Mouse (Mus musculus) cerebellum, adult 2 months (tissue): Measurements from ENCODE around the gene Mroh2a. TPM values are rescaled to one million over a fixed set of nuclear protein-coding genes. Genes with fewer than 3 reads are reported as not detected.
A peak's percentile ranks its signal among the peaks of the same experiment; 100 is the strongest.

Experiments used
- DNase-seq, 2 experiments: peaks; one replicate each; pipeline ENCODE4 v3.0.0; 2021
- H3K27ac ChIP-seq: fragments of 200-500 bp; 2 replicates; pipeline ENCODE4 v1.5.1; 2012; ENCODE audit warnings: low read length, control low read depth, inconsistent platforms; ENCODE audit not compliant: insufficient read depth
- H3K27me3 ChIP-seq: fragments of 200-500 bp; 2 replicates; pipeline ENCODE4 v1.6.1; 2012; ENCODE audit warnings: inconsistent platforms, mild to moderate bottlenecking, low read length, moderate library complexity; ENCODE audit not compliant: control insufficient read depth, insufficient read depth
- H3K4me1 ChIP-seq: fragments of 200-500 bp; 2 replicates; pipeline ENCODE4 v1.6.1; 2011; ENCODE audit warnings: low read length; ENCODE audit not compliant: control insufficient read depth, insufficient read depth
- H3K4me3 ChIP-seq: fragments of 200-500 bp; replicated peaks from 2 replicates; pipeline ENCODE3; 2011; ENCODE audit warnings: mild to moderate bottlenecking, low read depth, low read length, control low read depth; ENCODE audit not compliant: insufficient read depth
- CTCF ChIP-seq: fragments of 200-500 bp; IDR thresholded peaks from 2 replicates; pipeline ENCODE4 v1.5.1; 2011; ENCODE audit warnings: low read depth, mild to moderate bottlenecking, control low read depth, low read length, moderate library complexity, borderline replicate concordance; ENCODE audit not compliant: insufficient read depth
- POLR2A ChIP-seq: fragments of 200-500 bp; IDR thresholded peaks from 2 replicates; pipeline ENCODE4 v1.6.1; 2011; ENCODE audit warnings: low read length, control low read depth, borderline replicate concordance; ENCODE audit not compliant: insufficient read depth
- WGBS: fragments of 180-500 bp; shearing (Covaris S2); methylation state at CpG from one replicate; pipeline ENCODE4 v1.1.7; 2018; 5-methylcytosine and 5-hydroxymethylcytosine counted together
- polyA plus RNA-seq: library from polyadenylated mRNA; depleted of rRNA; stranded (reverse); fragments of >200 nt; gene quantifications from 2 replicates; pipeline ENCODE4 v1.2.3, GENCODE M21; 2012

Gene Mroh2a
- polyA plus RNA-seq, 1 experiment, result 0.25 TPM

- no peak for DNase-seq
These were observed 72.8 kb downstream of the Mroh2a start for GRCm38 (mm10) chr1:88299529-88299945.

DNA sequence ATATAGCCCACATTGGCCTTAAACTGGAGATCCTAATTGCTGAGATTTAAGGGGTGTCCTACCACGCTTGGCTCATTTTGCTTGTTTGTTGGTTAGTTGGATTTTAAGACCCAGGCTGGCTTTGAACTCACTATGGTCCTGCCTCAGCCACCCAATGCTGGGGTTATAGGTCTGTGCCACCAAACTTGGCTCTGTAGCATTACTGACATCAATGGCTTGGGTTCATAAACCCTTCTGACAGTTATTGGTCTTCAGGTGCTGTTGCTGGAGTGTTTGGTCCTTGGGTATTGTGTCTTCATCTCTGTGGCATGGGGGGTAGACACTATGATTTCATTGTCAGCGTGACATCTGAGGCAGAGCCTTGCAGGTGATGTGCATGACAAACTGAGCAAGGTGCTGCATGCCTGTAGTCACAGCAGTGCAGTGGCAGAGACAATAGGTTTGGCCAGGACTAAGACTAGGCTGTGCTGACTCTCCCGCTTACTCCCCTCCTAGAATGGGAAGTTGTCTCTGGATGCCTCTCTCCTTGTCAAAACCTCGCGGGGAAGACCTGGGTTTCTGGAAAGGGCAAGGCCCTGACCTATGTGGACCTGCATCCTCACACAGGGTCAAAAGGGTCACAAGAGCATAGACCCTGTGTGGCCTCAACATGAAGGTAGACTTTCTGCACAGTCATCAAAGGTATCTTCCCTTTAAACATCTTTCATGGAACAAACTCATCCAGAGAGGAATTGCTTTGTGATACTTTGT is 73.7 kb downstream of the Mroh2a start:
- Histone ChIP-seq H3K4me3 (no peak overlapping the region), H3K27me3 (no peaks in the 10 kb centered on the region), H3K27ac (no peak overlapping the region), H3K4me1 (no peaks in the 10 kb centered on the region)
- WGBS, result 34% methylated on average over 5 of the region's 5 CpGs
- DNase-seq, result no peak
- TF ChIP-seq POLR2A (no peak), CTCF (no peak)

More at GRCm38 (mm10) chr1:88299529-88299945, 72.8 kb downstream of the Mroh2a start:
- WGBS, result 75% methylated on average over 2 of the region's 2 CpGs
- no peak for TF ChIP-seq POLR2A
- no peak for TF ChIP-seq CTCF
- H3K4me3 ChIP-seq, result no peak overlapping the region
- no peak overlapping the region for H3K27ac ChIP-seq
- no peaks in the 10 kb centered on the region for H3K27me3 ChIP-seq
- H3K4me1 ChIP-seq, result no peaks in the 10 kb centered on the region

DNA sequence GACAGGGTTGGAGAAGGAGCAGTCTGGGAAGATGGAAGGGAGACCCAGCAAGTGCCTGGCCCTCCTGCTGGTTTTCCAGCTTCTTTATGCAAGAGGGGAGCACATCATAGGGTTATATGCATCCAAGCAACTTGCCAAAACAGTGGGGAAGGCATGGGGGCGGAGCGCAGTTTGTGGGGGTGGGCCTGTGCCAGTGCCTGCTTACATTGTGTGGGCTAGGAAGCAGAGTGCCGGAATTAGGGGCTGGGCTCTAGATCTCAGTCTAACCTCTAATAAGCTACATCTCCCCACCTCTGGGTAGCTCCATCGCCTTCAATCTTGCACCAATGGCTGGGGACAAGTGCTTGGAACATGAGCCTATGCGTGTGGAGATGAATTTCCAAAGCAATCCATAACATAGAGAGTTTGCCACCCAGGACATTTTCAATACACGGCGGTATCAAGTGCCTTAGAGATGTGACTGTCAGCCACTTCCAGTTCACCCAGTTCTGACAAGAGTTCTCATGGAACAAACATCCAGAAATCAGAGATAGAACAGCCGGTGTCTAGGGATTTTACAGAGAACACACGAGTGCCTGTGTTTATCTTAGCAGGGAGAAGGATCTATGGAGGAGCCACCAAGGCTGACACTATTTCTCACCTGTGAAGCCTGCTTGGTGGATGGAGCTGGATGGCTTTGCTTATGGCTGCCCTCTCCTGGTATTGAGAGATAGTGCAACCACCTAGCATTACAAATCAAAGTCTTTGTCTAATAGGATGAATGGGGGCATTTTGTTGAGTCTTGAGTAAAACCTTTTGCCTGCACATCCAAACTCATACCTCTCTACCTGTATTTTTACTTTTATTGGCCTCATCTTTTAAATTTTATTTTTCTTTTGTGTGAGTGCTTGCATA is 74.6 kb downstream of the Mroh2a start:
- Histone ChIP-seq H3K27ac (no peak overlapping the region), H3K27me3 (no peaks in the 10 kb centered on the region), H3K4me1 (no peaks in the 10 kb centered on the region), H3K4me3 (no peak overlapping the region)
- no peak for TF ChIP-seq POLR2A
- peak; percentile 48 for TF ChIP-seq CTCF
- WGBS, result 68% methylated on average over 9 of the region's 9 CpGs
- no peak for DNase-seq

- H3K4me1 ChIP-seq, result no peaks in the 10 kb centered on the region
- no peak for DNase-seq
- H3K27me3 ChIP-seq, result no peaks in the 10 kb centered on the region
- TF ChIP-seq POLR2A (no peak), CTCF (no peak)
- H3K27ac ChIP-seq, result no peak overlapping the region
- 62% methylated on average over 14 of the region's 14 CpGs for WGBS
- H3K4me3 ChIP-seq, result no peak overlapping the region
These were observed 75.4 kb downstream of the Mroh2a start for GRCm38 (mm10) chr1:88302057-88302740.

- no peak for TF ChIP-seq CTCF
- no peak for TF ChIP-seq POLR2A
- Histone ChIP-seq H3K4me3 (no peak overlapping the region), H3K4me1 (no peaks in the 10 kb centered on the region), H3K27me3 (0 out of 2 replicates have a peak, but pooled peaks cover 1% of the 10 kb centered on the region), H3K27ac (no peak overlapping the region)
- DNase-seq, result no peak
- WGBS, result 59% methylated on average over 6 of the region's 6 CpGs
These were observed 77.0 kb downstream of the Mroh2a start for GRCm38 (mm10) chr1:88303762-88304161.

DNA sequence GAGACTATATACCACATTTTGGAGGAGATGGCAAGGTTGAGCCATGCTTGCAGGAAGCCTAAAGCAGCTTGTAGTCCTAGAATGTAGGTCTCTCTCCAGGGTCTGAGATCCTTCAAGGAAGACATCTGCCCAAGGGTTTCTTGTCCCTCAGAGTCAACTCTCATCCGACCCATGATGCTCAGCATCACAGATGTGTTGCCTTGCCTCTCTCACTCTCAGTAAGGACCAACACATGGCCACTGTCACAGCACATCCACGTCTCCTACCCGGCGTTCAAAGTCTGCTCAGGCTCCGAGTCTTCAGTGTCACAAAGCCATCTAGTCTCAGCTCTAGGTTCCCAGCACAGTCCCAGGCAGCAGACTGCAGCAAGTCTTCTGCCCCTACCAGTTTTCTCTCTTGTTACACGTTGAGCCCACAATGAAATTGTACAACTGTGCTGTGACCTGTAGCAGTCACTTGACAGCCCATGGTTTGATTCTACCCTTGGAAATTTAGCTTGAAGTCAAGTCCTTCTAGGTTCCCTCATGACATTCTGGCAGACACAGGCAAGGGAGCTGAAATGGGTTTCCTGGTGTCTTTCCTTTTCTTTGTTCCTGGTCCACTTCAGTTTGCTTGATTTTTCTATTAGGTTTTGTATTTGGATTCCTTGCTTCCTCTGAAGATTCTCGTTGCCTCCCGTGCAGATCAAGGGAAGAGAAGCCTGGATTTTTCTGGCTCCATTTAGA is 77.6 kb downstream of the Mroh2a start:
- Histone ChIP-seq H3K27ac (no peak overlapping the region), H3K4me1 (no peaks in the 10 kb centered on the region), H3K27me3 (0 out of 2 replicates have a peak, but pooled peaks cover 1% of the 10 kb centered on the region), H3K4me3 (no peak overlapping the region)
- WGBS, result 57% methylated on average over 8 of the region's 8 CpGs
- no peak for DNase-seq
- no peak for TF ChIP-seq POLR2A
- TF ChIP-seq CTCF, result no peak

GRCm38 (mm10) chr1:88305018-88305795 is 78.4 kb downstream of the Mroh2a start:
- Histone ChIP-seq H3K4me3 (no peak overlapping the region), H3K27me3 (0 out of 2 replicates have a peak, but pooled peaks cover 1% of the 10 kb centered on the region), H3K27ac (no peak overlapping the region), H3K4me1 (no peaks in the 10 kb centered on the region)
- WGBS, result 39% methylated on average over 6 of the region's 6 CpGs
- no peak for DNase-seq
- TF ChIP-seq POLR2A (no peak), CTCF (no peak)
